Mouse (Mus musculus) C2C12 (cell line): ENCODE data around the gene Ddias. TPM values are rescaled to one million over a fixed set of nuclear protein-coding genes. Genes with fewer than 3 reads are reported as not detected.

Source experiments
- H3K27me3 ChIP-seq: one replicate; pipeline ENCODE4 v1.6.1; 2011; ENCODE audit not compliant: control insufficient read depth, insufficient read depth, insufficient read length
- H3K36me3 ChIP-seq: one replicate; pipeline ENCODE4 v1.6.1; 2011; ENCODE audit not compliant: control insufficient read depth, insufficient read depth
- H3K4me3 ChIP-seq: one replicate; pipeline ENCODE4 v1.5.1; 2011; ENCODE audit warnings: mild to moderate bottlenecking, control low read depth; ENCODE audit not compliant: poor library complexity, insufficient read depth, severe bottlenecking
- H3K79me2 ChIP-seq: one replicate; pipeline ENCODE4 v1.6.1; 2011; ENCODE audit not compliant: control insufficient read depth, insufficient read depth
- H3K79me3 ChIP-seq: one replicate; pipeline ENCODE4 v1.6.1; 2011; ENCODE audit warnings: low read depth, control low read depth
- H3ac ChIP-seq: one replicate; pipeline ENCODE3; 2011; ENCODE audit warnings: low read depth; ENCODE audit not compliant: control insufficient read depth, insufficient read length
- CEBPB ChIP-seq: IDR thresholded peaks from one replicate; pipeline ENCODE4 v1.6.1; 2011; ENCODE audit warnings: low read depth, mild to moderate bottlenecking, control low read depth, moderate library complexity
- CTCF ChIP-seq: IDR thresholded peaks from one replicate; pipeline ENCODE4 v1.5.1; 2011; ENCODE audit not compliant: control insufficient read depth, insufficient read depth, insufficient read length
- FOSL1 ChIP-seq: IDR thresholded peaks from one replicate; pipeline ENCODE4 v1.8.0; 2011; ENCODE audit warnings: mild to moderate bottlenecking, low read length; ENCODE audit not compliant: poor library complexity, insufficient read depth, severe bottlenecking
- MAX ChIP-seq: IDR thresholded peaks from one replicate; pipeline ENCODE4 v1.6.1; 2011; ENCODE audit warnings: mild to moderate bottlenecking, control low read depth
- MYOD1 ChIP-seq: IDR thresholded peaks from one replicate; pipeline ENCODE4 v1.6.1; 2011; ENCODE audit warnings: low read depth; ENCODE audit not compliant: control insufficient read depth, insufficient read length
- MYOG ChIP-seq: IDR thresholded peaks from one replicate; pipeline ENCODE4 v1.6.1; 2011; ENCODE audit not compliant: control insufficient read depth, insufficient read length; ENCODE audit errors: extremely low read depth
- USF1 ChIP-seq: IDR thresholded peaks from one replicate; pipeline ENCODE4 v1.6.1; 2011; ENCODE audit warnings: low read depth, mild to moderate bottlenecking, control low read depth, moderate library complexity
- polyA plus RNA-seq: library from polyadenylated mRNA; unstranded; fragments of >200 nt; fragmentation: generic; extraction: Trizol; gene quantifications from one replicate; pipeline ENCODE4 v1.2.1, GENCODE M21; 2012; ENCODE audit warnings: missing spikeins

Gene Ddias
- polyA plus RNA-seq, 1 experiment: 4.6 TPM

- H3K79me2 ChIP-seq: no peaks in the 10 kb centered on the region
- no peaks in the 10 kb centered on the region for H3K27me3 ChIP-seq
- no peak overlapping the region for H3K4me3 ChIP-seq
- H3K79me3 ChIP-seq: no peaks in the 10 kb centered on the region
- no peak for TF ChIP-seq MAX
- TF ChIP-seq MYOD1: no peak
- TF ChIP-seq CTCF: no peak
- TF ChIP-seq FOSL1: no peak
- no peak for TF ChIP-seq USF1
- TF ChIP-seq MYOG: no peak
- TF ChIP-seq CEBPB: no peak
- no peak overlapping the region for H3ac ChIP-seq
- no peaks in the 10 kb centered on the region for H3K36me3 ChIP-seq
These were observed 31.8 kb downstream of the Ddias start for GRCm38 (mm10) chr7:92842254-92842653.

- Histone ChIP-seq H3K27me3 (no peaks in the 10 kb centered on the region), H3ac (no peak overlapping the region), H3K4me3 (no peak overlapping the region), H3K79me3 (no peaks in the 10 kb centered on the region), H3K79me2 (no peaks in the 10 kb centered on the region), H3K36me3 (no peaks in the 10 kb centered on the region)
- TF ChIP-seq USF1 (no peak), MAX (no peak), MYOD1 (no peak), CEBPB (no peak), CTCF (no peak), MYOG (no peak), FOSL1 (no peak)
These were observed 36.1 kb downstream of the Ddias start for GRCm38 (mm10) chr7:92837907-92838306.

- Histone ChIP-seq H3K4me3 (no peak overlapping the region), H3K36me3 (no peaks in the 10 kb centered on the region), H3ac (no peak overlapping the region), H3K27me3 (no peaks in the 10 kb centered on the region), H3K79me3 (no peaks in the 10 kb centered on the region), H3K79me2 (no peaks in the 10 kb centered on the region)
- peak; percentile 39 for TF ChIP-seq CEBPB
- no peak for TF ChIP-seq MYOD1
These were observed 36.8 kb downstream of the Ddias start for GRCm38 (mm10) chr7:92837226-92837625.

GRCm38 (mm10) chr7:92836447-92836846 lies 37.6 kb downstream of the Ddias start:
- H3ac ChIP-seq: no peak overlapping the region
- TF ChIP-seq CEBPB (no peak), MYOD1 (no peak), FOSL1 (no peak), CTCF (no peak)

GRCm38 (mm10) chr7:92834391-92834790 lies 39.7 kb downstream of the Ddias start:
- H3K79me2 ChIP-seq: no peaks in the 10 kb centered on the region
- H3K79me3 ChIP-seq: no peaks in the 10 kb centered on the region
- TF ChIP-seq CEBPB: no peak
- no peak for TF ChIP-seq MAX
- no peak for TF ChIP-seq FOSL1
- TF ChIP-seq MYOD1: no peak
- no peak for TF ChIP-seq MYOG
- no peak overlapping the region for H3K4me3 ChIP-seq
- no peak overlapping the region for H3ac ChIP-seq
- no peaks in the 10 kb centered on the region for H3K36me3 ChIP-seq
- H3K27me3 ChIP-seq: no peaks in the 10 kb centered on the region

More at GRCm38 (mm10) chr7:92836447-92836846, 37.6 kb downstream of the Ddias start:
- no peaks in the 10 kb centered on the region for H3K36me3 ChIP-seq
- H3K4me3 ChIP-seq: no peak overlapping the region
- no peaks in the 10 kb centered on the region for H3K27me3 ChIP-seq
- H3K79me2 ChIP-seq: no peaks in the 10 kb centered on the region
- no peaks in the 10 kb centered on the region for H3K79me3 ChIP-seq

GRCm38 (mm10) chr7:92832395-92832794 lies 41.7 kb downstream of the Ddias start:
- no peaks in the 10 kb centered on the region for H3K79me3 ChIP-seq
- H3K79me2 ChIP-seq: no peaks in the 10 kb centered on the region
- H3K27me3 ChIP-seq: no peaks in the 10 kb centered on the region
- H3K4me3 ChIP-seq: no peak overlapping the region
- TF ChIP-seq CTCF (no peak), MYOG (no peak), MYOD1 (no peak), FOSL1 (no peak), CEBPB (peak; percentile 89), USF1 (no peak), MAX (no peak)
- H3K36me3 ChIP-seq: no peaks in the 10 kb centered on the region
- H3ac ChIP-seq: no peak overlapping the region
